Mouse (Mus musculus) brain, adult 2 months (tissue): Measurements from ENCODE around the gene Gsta3.

Source experiments
- DNase-seq: peaks from one replicate; pipeline ENCODE4 v3.0.0; 2011; ENCODE audit warnings: low read depth, low spot score

Gsta3 gene

DNA sequence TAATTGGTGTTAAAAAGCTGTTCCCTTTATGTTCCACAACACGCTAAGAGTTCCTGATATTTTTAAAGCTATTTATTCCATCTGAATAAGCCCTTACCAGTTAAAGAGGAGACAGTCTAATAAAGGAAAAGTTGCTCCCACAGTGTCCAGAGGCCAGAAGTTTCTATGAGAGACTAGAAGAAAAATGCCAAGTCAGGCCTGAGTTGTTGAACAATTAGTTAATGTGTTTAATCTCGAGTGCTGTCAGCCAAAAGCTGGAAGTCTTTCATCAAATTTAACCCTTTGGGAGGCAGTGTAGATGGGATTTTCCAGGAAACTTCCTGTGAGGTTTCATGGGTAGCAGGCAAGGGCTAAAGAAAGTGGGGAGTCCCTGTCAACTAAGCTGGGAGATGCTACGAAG lies 59.4 kb downstream of the Gsta3 start:
- DNase-seq = no peak

DNA sequence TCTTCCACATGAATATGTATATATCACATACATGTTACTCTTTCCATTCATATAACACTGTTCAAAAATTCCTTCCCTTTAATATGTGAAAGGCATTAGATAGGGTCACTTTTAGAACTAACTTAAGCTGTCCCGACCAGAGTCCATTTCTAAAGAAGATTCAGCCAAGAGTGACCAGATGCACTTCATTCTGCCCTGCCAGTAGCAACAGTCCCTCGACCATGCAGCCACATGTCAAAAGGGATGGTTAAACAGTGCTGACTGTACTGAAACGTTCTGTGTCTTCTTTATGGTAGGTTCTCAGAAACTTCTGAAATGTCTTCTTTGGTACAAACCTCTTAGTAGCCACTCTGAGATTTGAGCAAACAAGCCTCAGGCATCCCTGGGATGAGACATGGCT lies 61.3 kb downstream of the Gsta3 start:
- DNase-seq = no peak

DNA sequence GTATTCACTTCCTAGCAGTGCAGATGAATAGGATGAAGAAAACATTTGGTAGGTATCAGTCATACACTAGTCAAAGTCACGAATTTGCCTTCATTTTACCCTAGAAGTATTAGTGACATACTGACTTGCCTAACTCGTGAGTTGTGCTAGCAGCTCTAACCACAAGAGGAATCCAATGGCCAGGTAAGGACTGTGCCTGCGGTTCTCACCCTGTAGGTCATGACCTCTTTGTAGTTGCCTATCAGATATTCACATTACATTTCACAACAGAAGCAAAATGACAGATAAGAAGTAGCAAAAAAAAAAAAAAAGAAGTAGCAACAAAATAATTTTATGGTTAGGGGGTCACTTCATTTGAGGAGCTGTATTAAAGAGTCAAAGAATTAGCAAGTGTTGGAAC lies 63.8 kb downstream of the Gsta3 start:
- DNase-seq = no peak

DNA sequence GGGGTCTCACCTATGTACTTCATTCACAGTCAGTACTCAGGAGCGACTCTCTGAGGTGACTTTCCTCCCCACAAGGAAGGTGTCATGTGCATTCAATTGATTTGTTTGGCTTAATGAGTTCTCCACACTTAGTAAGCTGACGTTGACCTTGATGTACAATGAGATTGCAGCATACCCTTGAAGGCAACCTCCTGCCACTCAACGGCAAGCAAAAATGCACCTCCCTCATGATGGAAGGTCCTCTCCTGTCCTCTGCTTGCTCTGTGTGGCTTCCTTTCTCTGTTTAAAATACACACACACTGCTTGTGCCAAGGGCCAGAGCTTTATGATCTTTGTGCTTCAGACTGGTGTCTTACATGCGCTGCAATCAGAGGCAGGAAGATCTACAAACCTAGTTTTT lies 64.3 kb downstream of the Gsta3 start:
- no peak for DNase-seq

DNA sequence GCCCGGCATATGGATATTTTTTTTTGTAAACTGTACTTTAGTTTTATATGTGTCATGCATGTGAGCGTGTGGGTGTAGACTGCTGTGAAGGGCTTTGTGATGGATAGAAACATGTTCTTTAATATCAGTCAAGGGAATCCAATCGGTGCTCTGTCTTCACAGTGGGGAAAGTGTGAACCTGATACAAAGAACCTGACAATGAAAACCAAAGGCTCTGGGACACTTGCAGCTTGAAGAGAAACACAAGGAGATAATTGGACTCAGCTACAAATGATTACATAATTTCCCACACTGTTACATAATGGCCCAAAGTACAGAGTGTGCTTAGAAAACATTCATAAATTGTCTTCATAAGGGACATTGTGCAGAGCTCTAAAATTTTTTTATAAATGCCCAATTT lies 65.1 kb downstream of the Gsta3 start:
- peak; percentile 65 for DNase-seq

DNA sequence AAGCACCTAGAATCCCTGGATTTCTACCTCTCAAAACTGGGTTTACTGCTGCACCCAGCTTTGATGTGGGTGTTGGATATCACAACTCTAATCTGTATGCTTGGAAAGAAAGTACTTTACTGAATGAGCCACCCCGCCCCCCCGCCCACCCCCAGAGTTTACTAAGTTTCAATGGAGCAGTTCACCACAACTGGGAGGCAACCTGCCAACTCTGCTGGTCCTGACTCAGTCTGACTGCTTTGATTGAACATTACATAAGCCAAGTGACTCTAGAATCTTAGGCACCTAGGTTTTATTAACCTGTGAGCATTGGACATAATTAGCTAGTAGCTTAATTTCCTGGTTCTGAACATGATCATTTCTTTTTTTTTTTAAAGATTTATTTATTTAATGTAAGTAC lies 73.9 kb downstream of the Gsta3 start:
- peak; percentile 11 for DNase-seq
